Mouse (Mus musculus): Measurements from ENCODE around the gene Ehbp1l1. TPM values are rescaled to one million over a fixed set of nuclear protein-coding genes. Genes with fewer than 3 reads are reported as not detected.
A peak's percentile ranks its signal among the peaks of the same experiment; 100 is the strongest.
"Not testable (repeated sequence)": the region's sequence is repeated elsewhere in the genome, so short reads cannot be mapped to it uniquely, and the experiment has no call there.

The Ehbp1l1 gene
- total and polyA plus RNA-seq, 3 experiments: 30.3 to 49.2 (median 31.6) TPM

DNA sequence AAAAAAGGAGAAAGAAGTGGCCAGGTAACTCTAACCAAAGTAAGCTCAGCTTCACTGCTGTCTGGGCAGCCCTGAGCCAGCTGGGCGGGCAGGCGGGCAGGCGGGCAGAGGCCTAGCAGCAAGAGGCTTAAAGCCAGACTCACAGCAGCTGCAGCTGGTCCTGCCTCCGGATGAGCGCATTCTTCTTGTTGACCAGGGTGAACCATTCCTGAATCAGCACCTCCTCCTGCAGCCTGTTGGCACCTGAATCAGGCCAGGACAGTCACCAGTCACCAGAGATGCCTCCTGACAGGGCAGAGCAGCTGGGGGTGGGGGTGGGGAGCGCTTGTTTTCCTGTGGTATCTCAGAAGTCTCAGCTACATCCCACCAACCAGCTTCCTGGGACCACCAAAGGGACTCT is 16.0 kb downstream of the Ehbp1l1 start:
- DNase-seq: no peak

GRCm38 (mm10) chr19:5704801-5705571 is 21.1 kb downstream of the Ehbp1l1 start:
- DNase-seq: no peak

GRCm38 (mm10) chr19:5704163-5704800 is 21.8 kb downstream of the Ehbp1l1 start, which contains the start of gene Kcnk7:
Gene Kcnk7, plus strand, starts transcription at chr19:5704367.
- DNase-seq: no peak

DNA sequence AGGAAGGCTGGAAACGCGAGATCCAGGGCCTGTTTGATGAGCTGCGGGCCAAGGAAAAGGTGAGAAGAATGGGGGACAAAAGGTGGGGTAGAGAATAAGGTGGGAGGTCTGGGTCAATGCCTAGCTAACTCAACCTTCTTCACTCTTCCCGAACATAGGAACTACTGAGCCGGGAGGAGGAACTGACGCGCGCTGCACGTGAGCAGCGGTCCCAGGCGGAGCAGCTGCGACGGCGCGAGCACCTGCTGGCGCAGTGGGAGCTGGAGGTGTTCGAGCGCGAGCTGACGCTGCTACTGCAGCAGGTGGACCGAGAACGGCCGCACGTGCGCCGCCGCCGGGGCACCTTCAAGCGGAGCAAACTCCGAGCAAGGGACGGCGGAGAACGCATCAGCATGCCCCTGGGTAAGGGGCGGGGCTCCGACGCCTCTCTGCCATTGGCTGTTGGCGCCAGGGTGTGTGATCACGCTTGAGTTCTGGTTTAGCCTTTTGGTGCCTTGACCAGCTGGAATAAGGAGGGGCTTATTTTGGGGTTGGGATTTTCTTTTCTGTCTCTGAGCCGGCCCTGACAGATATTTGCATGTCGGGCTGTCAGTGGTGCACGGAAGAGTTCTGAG is 30.2 kb downstream of the Ehbp1l1 start:
- no peak for DNase-seq

DNA sequence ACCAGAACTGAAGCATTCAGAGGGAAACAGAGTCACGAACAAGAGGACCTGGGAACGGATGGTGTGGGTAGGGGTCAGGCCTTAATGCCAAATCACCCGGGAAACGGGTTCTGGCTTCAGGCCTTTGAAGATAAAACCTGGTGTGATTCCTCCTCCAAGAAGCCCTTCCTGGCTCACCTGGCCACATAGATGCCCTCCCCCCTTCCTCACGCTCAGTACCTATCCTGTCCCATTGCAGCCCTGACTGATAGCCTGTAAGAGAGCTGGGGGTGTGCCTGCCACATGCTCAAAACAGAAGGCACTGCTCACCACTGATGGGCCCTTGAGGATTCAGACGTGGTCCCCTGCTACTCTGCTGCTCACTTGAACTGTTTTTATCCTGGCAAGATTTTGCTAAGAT is 32.3 kb downstream of the Ehbp1l1 start:
- DNase-seq: no peak

- no peak for DNase-seq
Observed at GRCm38 (mm10) chr19:5692913-5693396, 33.2 kb downstream of the Ehbp1l1 start.

DNA sequence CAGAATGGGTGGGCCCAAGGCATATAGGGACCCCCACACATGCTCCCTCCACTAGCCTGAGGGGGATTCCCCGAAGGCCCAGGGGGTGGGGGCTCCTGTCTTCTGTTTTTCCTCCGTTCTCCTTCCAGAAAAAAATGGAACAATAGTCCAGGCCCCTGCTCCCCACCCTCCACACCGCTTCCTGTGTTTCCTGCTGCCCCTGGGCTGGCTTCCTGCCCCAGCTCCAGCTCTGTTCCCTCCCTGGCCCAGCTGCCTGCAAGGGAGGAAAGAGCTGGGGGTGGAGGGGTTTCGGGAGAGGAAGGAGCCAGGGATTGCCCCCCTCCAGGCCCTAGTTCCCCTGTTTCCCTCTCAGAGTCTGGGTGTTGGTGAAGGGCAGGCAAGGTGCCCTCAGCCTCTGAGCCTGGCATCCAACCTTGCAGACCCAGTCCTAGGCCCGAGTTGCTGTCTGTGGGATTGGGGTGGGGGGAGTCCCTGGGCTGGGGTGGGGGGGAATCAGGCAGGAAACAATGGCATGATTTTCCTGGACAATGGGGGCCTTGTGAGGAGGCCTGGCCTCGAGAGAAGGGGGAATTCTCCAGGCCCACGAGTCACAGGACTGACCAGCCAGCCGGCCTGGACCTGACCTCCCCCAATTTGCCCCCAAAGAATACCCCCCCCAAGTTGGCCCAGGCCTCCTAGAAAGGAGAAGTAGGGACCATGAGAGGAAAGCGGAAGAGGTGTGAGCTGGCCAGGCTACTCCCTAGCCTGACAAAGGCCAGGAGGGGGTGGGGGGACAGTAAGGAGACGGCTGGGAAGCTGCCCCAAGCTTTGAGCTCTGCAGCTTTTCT is 33.8 kb downstream of the Ehbp1l1 start:
- DNase-seq: peak; percentile 75

- no peak for DNase-seq
Observed at GRCm38 (mm10) chr19:5691601-5692000, 34.5 kb downstream of the Ehbp1l1 start.

DNA sequence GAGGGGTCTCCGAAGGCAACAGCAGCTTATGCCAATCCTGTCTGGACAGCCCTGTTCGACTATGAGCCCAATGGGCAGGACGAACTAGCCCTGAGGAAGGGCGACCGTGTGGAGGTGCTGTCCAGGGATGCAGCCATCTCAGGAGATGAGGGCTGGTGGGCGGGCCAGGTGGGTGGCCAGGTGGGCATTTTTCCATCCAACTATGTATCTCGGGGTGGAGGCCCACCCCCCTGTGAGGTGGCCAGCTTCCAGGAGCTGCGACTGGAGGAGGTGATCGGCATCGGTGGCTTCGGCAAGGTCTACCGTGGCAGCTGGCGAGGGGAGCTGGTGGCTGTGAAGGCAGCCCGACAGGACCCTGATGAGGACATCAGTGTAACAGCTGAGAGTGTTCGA is 35.8 kb downstream of the Ehbp1l1 start:
- DNase-seq: no peak

GRCm38 (mm10) chr19:5689565-5690342 is 36.4 kb downstream of the Ehbp1l1 start:
- peak; percentile 94 for DNase-seq

DNA sequence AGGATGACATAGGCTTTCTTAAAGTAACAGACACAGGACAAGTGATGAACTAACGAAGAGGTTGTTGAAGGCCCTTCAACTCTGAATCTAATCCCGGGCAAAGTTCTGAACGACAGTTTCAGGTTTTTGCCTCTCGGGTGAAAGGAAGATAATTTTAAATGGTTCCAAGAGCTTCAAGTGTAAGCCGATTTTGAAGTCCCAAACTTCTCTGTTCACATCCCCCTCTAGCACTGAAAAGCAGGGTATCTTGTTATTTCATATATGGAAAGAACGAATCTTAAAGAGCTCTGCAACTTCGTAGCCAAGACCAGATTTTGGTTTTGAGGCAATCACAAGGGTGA is 37.1 kb downstream of the Ehbp1l1 start:
- no peak for DNase-seq

- peak; percentile 98 for DNase-seq
Observed at GRCm38 (mm10) chr19:5688200-5689087, 37.7 kb downstream of the Ehbp1l1 start, which contains the start of the genes Map3k11 and Pcnx3. Gene Map3k11, plus strand, starts transcription at chr19:5688742. Gene Pcnx3, minus strand, starts transcription at chr19:5688908.

GRCm38 (mm10) chr19:5687738-5688137 is 38.4 kb downstream of the Ehbp1l1 start:
- DNase-seq: no peak

DNA sequence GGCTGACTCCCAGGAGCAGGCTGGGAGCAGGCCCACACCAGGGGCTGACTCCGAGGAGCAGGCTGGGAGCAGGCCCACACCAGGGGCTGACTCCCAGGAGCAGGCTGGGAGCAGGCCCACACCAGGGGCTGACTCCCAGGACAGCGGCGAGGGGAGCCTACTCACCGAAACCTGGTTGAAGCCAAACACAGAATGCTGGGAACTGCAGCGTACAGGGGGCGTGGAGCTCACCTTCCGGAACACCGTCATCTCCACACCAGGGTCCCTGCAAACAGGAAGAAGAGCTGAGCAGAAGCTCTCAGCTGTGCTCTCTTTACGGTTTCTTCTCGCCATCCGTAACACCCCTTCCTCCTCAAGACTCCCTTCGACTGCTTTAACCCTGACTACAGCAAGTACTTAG is 39.2 kb downstream of the Ehbp1l1 start:
- DNase-seq: not testable (repeated sequence)

- DNase-seq: no peak
Observed at GRCm38 (mm10) chr19:5686437-5686836, 39.7 kb downstream of the Ehbp1l1 start.

- no peak for DNase-seq
Observed at GRCm38 (mm10) chr19:5685861-5686260, 40.3 kb downstream of the Ehbp1l1 start.

DNA sequence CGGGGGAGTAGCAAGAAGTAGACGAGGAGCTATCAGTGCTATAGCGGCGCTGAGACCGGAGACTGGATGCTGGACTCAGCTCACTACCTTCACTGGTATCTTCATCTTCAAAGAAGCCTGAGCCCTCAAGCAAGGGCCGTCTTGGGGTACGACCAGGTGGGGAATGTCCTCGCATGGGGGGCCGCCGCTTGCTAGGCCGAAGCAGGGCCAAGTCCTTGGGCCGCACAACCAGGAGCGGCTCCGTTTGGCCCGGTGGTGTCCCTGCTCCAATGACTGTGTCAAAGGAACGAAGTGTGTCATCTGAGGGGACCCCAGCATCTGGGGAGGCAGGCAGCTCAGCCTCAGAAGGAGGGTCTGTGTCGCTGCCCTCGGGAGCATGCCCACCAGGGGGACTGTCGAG is 40.7 kb downstream of the Ehbp1l1 start:
- DNase-seq: no peak

GRCm38 (mm10) chr19:5684985-5685384 is 41.1 kb downstream of the Ehbp1l1 start:
- DNase-seq: no peak

DNA sequence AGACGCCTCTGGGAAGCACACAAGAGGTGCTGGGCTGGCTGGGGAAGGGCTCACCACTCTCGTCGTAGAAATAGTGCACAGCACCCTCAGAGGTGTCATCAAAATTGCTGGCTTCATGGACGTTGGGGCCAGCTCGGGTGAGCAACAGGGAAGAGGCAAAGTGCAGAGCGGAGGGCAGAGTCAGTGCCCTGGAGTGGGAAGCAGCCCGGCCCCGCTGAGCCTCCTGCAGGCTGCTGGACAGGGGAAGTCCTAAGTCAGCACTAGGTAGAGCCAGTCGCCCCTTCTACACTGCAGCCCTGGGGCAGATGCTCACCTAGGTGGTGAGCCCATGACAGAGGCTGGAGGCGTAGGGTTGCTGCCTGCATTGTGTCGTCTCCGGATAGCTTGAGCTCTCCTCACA is 41.9 kb downstream of the Ehbp1l1 start:
- no peak for DNase-seq

GRCm38 (mm10) chr19:5680432-5680831 is 45.7 kb downstream of the Ehbp1l1 start:
- DNase-seq: peak; percentile 86

Measured in adrenal gland, adult 2 months (tissue).